Mouse (Mus musculus): ENCODE data around the gene Mboat7.

Mboat7 gene

GRCm38 (mm10) chr7:3645488-3646025 lies 47.8 kb downstream of the Mboat7 start:
- in situ Hi-C loops (cut with MboI, MseI), result no loop called here

DNA sequence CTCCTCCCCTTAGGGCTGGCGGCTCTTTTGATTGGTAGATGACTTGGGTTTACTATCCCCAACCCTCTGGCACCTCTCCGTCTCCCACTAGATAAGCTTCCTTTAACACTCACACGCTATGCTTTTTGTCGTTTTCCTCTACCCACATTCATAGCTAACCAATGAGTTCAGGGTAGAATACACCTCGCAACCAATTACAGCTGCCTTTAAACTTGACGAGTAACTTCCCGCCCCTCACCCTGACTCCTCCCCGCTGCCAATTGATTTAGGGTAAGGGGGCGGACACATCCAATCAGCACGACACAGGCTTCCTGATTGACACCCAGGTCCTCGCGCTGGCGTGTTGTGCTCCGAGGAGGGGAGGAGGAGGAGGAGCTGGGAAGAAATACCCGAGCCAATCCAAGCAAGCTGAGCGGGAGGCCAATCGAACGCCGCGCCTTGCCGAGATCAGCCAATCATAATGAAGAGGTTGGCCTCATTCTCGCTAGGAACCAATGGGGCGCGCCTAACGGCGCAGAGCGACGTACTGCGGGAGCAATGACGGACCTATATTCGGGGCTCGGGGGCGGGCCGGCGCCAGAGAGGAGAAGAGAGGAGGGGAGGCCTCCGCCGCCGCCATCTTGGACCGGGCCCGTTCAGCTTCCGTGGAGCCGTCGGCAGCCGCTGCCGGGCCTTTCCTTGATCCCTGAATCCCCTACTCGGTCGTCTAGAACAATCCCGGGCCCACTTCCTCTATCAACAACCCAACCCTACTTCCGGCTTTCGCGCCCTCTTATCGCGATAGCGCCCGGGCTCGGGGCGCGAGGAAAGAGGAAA lies 48.4 kb downstream of the Mboat7 start, which contains the start of gene Cnot3:
Cnot3 (plus strand) TSS at position 597 of the 816 bp plus-strand sequence.
- in situ Hi-C loops (cut with MboI, MseI), result no loop called here

GRCm38 (mm10) chr7:3644348-3644671 lies 49.0 kb downstream of the Mboat7 start:
- in situ Hi-C loops (cut with MboI, MseI), result no loop called here

DNA sequence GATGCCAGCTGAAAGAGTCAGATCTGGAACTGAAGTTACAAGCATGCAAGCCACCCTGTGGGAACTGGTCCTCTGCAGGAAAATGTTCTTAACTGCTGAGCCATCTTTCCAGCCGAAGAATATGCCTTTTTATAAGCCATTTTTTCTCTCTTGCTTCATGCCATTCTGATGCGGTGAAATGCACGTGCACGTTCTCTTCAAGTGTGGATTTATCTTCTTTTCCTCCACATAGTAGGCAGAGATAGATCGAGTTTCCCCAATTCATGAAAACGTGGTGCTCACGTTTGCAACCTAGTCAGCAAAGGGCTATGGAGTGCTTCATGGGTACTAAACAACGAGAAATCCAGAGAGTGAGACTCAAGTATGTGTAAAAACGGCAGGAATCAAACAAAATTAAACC lies 49.5 kb downstream of the Mboat7 start:
- in situ Hi-C loops (cut with MboI, MseI), result no loop called here

DNA sequence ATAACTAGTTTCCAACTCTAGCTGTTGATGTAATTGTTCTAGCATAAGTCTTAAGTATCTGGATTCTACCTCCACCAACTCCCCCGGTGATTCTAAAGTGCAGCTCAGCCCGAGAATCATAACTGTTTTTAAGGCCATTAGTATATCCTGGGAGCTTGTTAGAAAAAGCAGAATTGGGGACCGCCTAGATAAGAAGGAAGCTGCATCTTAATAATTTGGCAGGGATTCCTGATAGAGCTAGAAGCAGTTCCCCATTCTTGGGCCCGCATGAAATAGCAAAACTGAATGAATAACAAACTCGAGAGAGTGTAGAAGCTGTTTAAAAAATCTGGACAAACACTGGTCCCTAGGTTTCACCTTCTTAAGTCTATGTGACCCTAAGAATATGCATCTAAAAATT lies 49.9 kb downstream of the Mboat7 start:
- in situ Hi-C loops (cut with MboI, MseI), result no loop called here

DNA sequence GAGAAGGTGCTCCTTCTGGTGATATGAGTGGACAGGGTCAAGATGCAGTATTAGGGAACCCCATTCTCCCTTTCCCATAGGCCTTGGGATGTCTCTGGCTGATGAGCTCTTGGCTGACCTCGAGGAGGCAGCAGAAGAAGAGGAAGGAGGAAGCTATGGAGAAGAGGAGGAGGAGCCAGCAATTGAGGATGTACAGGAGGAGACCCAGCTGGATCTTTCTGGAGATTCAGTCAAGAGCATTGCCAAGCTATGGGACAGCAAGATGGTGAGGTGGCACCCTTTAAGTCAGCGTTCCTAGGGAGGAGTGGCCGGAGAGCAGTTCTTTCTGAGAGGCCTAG lies 62.9 kb downstream of the Mboat7 start:
- in situ Hi-C loops (cut with MboI, MseI), result no loop called here

GRCm38 (mm10) chr7:3629543-3630477 lies 63.5 kb downstream of the Mboat7 start, which contains the start of the genes Tfpt and Prpf31:
Gene Tfpt, minus strand, starts transcription at chr7:3629929.
Gene Prpf31, plus strand, starts transcription at chr7:3629985.
- in situ Hi-C loops (cut with MboI, MseI), result no loop called here

GRCm38 (mm10) chr7:3629030-3629429 lies 64.3 kb downstream of the Mboat7 start:
- in situ Hi-C loops (cut with MboI, MseI), result no loop called here
